Mouse (Mus musculus): ENCODE measurements at regions not wholly inside any gene's neighbourhood (a gene's known extent, or its start where the extent isn't known, plus 50 kb on each side); places are given as distances from the start of the nearest gene placed in this dataset.

DNA sequence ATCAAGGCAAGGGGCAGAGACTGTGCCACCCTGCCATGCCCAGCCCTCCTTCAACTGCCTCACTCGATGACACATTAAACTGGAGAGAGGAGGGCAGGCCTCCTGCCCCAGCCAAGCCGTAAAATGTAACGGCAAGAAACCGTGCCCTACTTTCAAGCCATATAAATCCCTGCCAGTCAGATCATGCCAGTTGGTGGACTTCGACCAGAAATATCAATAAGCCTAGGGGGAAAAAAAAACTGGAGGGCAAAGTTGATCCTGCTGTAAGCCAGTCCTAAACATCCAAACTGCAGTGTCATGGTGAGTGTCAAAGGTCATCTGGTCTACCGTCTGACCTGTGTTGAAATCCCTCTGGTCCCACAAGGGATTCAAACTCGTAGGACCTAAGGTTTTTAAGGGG is 170.8 kb downstream of the Tomm20 start:
- DNase-seq, result peak; percentile 42 to 83

DNA sequence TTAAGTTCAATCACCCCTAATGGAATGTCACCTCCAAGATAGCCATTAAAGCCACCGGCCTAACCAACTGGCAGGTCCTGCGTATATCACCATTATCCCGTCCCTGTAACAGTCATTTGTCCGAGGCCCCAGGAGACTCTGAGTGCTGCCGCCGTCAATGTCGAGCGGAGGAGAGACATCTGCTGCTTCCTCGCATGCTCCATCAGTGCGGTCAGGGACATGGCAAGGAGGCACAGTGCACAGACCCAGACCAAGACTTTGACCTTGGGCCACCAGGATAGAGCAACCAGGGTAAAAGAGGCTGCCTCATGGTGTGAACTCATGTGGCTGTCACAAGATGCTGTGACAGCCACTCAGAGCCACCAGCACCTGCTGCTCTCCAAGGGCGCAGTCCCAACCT is 172.9 kb downstream of the Tomm20 start:
- DNase-seq, result peak in 1 of 2 experiments; percentile 55

DNA sequence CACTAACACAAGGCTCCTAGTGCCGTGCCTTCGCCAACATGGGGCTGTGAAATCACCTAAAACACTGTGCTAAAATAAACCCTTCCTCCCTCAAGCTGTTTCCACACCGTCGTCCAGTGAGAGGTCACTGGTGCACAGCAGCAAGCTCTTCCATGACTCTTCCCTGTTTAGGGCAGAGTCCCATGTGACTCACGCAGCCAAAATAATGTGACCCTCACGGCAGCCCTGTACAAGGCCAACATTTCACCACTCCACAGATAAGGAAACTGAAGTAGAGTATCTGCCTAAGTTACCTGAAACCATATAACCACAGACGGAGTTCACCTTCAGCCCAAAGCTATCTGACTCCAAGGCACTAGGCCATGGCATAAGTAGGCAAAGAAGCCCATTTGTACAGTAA is 173.4 kb downstream of the Tomm20 start:
- no peak for DNase-seq

DNA sequence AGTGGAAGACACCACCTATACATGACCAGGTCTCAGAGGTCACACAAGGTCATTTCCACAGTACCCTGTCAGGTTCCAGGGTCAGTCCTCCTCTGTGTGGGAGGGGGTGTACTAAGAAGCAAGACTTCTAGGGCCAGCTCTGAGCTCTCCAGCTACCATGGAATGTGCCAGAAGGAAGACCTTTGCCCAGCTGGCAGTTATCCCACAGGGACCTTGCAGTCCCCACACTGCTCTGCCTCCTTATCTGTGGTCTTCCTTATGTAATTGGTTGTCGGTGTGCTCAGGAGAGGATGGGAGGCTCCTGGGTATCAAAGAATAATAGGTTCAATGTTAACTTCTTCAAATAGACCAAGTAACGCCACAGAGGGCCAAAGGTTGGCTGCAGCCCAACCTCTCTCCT is 175.3 kb downstream of the Tomm20 start:
- peak; percentile 70 to 85 for DNase-seq

DNA sequence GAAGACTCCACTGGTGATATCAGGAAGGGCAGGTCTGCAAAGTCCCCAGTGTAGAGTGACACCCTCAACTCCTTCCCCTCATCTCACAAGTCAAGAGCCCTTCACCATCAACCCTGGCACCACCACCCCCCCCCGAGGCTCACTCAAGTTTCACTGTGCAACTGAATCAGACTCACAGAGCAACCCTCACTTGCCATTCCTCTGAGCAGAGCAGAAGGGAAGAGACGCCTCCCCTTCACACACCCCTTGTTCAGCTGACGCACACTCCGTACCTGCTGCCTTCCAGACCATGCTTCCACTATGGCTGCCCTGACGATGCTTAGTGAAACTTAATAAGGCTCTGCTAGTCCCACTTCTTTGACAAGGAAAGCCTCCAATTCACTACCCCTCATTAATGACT is 174.4 kb upstream of the Irf2bp2 start:
- DNase-seq, result no peak

DNA sequence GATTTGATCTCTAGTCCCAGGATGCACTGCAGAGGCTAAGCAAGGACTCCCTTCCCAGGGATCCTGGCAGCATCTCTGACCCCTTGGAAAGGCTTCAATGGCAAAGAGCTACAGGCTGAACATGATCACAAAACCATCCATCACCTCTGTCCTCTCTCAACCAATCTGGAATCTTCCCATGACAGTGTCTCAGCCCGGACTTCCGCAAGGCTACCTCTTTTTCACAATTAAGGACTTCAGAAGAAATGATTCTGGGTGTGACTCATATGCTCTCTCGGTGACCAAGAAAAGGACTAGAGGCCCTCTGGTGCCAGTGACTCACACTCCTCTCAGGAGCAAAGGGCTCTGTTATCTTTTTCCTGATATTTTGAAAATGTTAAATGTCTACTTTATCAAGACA is 173.6 kb upstream of the Irf2bp2 start:
- DNase-seq, result no peak

DNA sequence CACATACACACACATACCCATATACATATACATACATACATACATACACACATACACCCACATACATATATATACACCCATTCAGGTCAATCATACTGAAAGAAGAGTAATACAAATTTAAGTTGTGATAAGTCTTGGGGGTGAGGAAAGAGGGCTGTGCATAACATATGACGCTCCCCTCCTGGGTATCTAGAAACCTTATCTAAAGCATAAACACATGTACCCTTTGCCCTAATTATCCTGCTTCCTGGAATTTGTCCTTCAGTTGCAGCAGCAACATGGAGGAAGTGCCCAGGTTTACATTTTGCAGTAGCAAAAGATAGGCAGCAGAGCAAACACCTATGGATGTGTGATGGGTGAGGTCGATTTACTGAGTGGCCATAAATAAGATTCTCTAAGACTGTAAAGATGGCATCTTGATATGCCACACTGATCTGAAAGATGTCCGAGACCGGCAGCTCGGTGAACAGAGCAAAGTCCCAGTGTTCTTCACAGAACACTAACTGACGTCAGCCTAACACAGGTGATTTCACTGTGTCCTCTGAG is 172.0 kb upstream of the Irf2bp2 start:
- no peak for DNase-seq

DNA sequence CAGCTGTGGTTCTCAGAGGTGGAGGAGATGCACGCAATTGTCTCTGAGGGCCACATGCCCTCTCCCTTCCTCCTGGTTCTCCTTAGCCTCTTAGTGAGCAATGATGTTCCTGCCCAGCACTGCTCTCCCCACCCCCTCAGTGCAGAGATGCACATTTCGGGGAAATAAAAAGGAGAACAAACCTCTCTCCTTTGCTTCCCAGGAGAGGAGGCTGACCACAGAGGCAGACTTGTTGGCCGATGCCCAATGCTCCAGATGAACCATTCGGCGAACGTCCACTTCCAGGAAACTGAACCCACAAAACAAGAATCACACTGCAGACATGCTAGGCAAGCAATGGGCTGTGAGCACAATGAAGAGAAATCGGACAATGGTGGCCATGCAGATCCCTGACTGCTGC is 169.8 kb upstream of the Irf2bp2 start:
- DNase-seq, result no peak

DNA sequence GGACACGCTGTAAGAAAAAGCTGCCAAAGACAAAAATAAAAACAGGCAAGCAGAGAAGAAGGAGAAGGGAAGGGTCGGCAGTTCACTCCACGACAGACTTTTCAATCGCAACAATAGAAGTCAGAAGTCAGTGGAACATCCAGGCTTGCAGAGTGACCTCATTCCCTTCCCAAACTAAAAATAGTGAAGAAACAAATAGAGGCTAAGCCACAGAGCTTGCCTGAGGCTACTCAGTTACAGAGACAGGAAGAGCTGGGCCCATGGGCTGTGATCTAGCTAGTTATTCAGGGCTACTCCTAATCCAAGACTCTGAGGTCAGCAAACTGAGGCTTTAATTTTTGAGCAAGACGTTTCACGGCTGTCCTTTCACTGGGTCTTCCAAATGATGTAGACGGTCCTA is 165.9 kb upstream of the Irf2bp2 start:
- no peak for DNase-seq

DNA sequence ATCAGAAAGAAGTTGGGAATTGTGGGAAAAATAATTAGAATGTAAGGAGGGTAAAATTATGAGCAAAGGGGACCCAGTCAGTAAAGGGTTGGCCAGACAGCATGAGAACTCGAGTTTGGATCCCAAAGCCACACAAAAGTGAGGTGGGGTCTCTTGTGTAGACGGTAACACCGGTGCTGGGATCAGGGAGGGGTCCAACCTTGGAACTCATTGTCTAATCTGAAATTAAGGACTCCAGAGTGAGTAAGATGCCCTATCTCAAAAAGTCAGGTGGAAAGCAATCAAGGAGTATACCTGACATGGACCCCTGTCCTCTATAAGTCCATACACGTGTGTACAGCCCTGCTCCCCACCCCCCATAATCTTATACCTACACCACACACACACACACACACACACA is 165.2 kb upstream of the Irf2bp2 start:
- no peak for DNase-seq

DNA sequence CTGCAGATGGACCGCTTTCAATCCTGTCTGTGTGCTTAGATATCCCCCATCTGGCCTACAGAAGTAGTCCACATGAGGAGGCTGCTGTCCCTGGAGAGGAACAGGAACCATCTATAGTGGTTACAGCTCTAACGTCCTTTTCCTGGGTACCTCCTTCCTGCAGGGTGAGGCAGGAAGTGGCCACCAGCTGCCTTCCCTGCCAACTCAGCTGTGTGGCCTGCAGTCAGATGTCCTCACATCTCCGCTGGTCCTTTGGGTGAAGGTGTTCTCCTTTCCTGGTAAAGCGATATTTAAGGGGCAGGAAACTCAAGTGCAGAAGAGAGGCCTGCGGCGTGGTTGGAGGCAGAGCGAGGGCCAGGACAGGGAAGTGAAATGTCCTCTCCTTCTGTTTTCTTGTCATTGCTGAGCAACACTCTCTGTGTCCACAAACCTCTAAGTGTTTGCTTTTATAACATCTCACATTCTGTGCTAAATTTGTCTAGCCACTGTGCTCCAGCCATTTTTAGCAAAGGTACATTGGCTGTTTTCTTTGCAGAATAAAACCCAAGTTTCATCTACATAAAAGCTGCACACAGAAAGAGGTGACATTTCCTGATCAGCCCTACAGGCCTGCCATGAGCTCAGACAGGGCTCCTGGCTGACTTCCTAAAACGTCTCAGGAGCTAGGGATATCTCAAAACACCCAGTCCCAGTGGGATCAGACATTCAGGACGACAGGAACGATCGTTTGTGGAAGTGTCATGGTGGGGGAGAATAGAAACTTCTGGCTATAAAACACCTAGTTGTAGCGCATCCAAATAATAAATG is 164.4 kb upstream of the Irf2bp2 start:
- peak in 1 of 2 experiments; percentile 57 for DNase-seq

DNA sequence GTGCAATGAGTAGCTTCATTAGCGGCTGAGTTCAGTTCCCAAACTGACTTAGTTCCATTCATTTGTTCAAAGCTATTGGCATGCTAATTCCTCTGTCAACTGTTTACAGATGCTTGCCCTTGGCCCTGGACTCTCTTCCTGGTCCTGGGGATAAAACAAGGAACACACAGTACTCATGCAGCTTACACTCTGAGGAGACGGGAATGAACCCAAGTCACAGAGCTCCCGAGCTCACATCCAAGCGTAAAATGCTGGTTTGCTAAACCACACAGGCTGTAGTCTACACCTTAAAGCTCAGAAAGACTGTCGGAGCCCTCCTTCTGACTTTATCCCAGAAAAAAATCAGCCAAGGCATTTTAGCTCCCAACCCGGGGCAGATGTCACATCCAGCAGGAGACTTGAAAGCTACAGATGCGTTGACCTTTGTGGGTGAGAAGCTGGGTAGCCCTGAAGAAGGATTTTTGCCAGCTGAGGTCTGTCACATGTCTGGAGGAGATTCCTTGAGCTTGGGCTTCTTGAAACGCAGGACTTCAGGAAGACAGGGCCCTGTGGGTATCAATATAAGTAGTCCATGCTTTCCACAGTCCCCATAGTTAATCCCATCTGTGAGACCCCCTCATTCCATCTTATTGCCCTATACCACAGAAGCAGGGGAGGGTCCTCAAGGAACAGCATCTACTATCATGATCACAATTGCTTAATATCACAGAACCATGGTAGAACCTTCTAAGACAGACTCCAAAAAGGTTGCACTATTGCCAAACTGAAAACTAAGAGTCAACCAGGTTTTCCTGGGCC is 162.7 kb upstream of the Irf2bp2 start:
- DNase-seq, result no peak

DNA sequence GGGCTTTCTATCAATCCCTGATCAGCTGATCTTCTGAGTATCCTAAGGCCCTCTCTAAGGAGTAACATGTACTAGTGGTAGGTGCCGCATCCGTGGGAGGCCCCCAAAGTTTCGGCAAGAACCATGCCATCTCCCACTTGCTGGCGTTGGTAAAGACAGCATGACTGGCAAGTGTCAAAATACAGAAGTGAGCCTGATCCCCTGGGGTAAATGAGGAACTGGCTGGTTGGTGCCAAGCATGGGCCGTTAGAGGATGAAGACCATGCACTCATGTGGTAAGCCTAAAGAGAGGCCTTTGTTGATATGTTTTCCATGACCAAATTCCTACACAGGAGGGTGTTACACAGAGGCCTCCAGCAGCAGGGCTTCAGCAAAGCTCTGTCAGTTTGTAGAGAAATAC is 161.9 kb upstream of the Irf2bp2 start:
- no peak for DNase-seq

DNA sequence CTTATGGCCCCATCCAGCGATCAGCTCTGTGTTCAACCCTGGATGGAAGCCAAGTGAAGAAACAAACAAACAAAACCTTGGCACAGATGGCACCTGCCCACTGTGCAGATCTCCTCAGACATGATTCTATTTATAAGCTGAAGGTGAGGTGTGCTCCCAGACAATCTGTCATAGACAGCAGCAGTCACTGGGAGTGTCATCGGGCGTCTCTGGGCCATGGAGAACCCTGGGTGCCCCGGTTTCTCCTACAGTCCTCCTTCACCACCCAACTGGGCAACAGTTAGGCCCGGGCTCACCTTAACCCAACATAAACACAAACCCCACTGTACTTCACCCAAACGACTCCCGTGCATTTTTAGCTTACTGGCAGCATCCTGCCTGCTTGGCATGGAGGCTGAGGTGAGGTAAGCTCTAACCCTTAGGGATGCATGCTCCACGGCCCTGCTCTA is 160.6 kb upstream of the Irf2bp2 start:
- no peak for DNase-seq

DNA sequence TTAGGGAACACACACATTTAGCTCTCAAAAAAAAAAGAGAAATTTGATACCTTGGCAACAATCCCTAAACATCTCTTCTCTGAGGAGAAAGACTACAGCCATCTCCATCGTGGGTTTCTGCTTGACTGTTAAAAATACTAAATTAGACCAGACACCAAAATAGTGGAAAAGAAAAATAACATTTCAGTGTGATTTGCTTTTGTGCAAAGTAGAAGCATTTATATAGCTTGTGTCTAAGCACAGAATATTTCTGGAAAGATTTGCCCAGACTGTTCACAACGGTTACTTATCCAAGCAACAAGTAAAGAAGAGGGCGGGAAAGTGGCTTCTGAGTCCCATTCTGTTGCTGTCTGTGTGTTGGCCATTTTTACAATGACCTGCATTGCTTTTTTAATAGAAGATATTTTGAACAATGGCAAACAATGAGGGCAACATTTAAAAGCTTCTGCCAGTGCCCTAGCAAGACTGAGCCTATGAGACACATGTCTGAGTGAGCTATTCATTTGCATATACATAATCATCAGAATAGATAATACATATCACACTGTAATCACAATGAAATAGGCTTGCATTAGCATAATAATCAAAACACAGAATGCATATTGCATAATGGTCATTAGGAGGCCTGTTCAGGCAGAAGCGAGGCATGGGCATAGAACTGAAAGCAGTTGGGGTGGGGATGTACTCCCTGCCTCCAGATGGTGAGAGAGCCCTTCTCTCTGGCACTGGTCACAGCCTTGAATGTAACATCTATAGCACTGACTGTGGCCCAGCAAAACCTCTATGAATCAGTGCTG is 159.5 kb upstream of the Irf2bp2 start:
- no peak for DNase-seq

DNA sequence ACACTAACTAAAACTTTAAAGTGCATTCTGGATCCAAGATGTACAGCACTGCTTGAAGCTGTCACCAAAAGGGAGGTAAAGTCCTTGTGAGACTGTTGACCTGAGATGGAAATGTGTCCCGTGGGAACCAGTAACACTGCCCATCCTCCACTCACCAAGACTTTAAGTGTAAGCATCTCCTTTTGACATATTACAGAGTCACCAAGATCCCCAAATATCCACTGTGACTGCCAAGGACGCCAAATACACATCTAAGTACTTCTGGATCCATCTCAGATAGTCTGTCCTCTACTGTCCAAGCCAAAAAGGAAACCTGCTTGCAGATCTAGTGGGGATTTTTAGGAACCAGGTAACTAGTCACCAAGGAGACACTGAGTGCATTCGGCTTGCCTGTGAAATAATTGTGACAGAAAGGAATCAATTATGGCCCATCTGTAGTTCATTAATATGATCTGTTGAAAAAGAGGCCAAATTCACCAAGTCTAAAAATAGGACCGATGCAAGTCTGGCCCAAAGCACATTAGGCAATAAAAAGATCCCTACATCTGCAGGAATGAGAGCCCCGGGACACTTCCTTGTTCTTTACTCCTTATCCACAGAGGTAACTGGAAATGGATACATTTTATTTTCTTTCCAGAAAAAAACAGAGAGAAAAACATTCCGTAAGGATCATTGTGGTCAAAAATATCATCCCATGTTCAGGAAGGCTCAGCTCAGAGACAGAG is 157.8 kb upstream of the Irf2bp2 start:
- no peak for DNase-seq

DNA sequence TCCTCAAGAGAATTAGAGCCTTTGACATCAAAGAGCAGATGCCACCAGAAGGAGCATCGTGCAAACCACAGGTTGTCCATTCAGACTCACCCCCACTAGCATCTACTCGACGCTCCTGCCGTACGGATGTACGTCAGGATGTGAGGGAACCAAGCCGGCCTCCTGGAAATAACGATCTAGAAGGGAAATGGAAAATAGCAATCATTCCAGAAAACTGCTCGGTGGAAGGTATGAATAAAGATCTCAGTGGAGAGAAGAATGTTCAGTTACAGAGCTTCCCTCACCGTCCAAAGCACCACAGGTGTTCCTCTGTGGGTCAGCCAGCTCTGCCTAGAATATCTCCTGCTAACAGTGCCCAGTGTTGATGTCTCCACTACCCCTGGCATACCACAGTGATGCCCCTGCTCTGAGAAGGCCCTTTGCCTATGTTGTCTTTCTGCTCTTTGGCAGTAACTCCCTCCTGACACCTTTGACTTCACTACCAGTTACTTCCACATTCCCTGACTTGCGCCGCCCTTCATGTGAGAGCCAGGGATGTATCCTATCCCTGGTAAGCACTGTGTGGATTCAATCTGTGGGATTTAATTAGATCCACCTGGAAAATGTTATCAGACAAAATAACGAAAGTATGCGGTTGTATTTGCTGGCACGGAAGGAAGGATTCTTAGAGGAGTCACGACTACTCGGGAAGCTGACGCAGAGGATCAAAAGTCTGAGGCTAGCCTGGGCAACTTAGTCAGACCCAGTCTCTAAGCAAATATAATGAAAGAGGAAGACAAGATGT is 152.4 kb upstream of the Irf2bp2 start:
- DNase-seq, result no peak

DNA sequence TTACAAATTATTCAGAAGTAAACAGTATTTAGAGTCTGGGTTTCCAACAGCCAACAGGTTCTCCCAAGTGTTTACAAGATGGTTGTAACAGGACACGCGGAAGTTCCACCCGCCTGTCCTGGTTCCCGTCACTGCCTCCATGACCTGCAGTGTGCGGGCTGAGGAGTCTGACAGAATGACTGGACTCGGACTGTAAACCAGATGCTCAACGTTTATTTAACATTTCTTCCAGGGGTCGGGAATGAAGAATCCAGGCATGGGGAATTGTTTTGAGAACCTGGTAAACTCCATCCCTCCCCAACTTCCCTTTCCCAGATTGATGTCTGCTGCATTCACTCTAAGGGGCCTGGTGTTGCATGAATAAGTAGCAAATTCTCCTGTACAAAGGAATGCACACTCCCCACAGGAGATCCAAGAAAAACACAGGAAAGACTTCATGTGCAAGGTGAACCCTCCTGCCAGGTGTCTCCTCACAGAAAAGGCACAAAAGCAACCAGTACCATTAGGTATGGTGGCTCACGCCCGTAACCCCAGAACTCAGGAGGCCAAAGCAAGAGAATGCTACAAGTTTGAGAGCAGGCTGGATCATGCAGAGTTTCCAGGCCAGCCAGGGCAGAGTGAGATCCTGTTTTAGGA is 151.1 kb upstream of the Irf2bp2 start:
- DNase-seq, result no peak

DNA sequence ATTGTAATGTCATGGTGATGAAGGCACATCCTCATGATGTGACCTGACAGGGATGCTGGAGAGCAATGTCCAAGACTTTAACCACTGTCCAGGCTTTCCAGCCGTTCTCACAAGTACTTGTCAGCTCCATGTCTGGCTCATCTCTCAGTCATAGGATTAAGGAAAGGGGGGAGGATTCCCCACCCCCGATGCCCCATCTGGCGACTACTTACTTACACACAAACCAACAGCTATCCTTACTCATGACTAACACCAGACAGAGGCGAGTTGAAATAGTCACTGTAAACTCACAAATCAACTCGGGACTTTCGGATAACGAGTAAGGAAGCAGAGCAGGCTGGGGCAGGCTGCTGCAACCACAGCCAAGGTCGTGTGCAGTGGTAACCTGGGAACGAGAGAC is 149.5 kb upstream of the Irf2bp2 start:
- DNase-seq, result no peak

DNA sequence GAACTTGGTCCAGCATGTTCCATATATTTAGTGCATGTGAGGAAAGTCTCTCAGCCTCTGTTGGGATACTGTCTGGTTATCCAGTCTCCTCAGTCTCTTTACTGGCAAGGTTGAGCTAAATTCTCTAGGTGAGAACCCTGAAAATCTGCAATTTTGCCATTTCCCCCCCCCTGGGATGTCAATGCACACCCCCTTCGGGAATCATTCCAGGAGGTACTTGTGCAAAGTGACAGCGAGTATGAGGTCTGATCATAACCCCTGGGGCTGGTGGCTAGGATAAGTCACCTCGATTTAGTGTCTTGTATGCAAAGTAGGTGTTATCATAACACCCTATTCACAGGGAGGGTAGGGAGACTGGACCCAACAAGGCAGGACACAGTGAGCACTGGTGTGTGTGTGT is 148.3 kb upstream of the Irf2bp2 start:
- DNase-seq, result no peak

DNA sequence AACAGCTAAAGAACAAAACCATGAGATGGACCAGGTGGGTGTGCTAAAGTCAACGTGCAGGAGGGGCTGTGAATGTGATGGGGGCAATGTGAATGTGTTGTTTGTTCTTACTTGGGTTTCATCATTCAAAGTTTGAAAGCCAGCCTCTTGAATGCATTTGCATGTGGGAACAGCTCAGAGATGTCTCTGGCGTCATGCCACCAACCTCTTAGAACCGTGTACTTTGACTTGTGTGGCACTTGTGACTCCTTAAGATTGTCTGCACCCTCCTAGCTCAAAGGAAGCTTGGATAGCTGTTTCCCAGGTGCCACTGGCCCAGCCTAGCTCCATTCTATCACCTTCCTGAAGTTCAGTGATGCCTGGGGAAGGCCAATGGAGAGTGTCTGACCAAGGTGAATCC is 147.2 kb upstream of the Irf2bp2 start:
- DNase-seq, result peak; percentile 81 to 85

Data from kidney, postnatal 25 days (tissue).